Mouse (Mus musculus): ENCODE measurements at regions not wholly inside any gene's neighbourhood (a gene's known extent, or its start where the extent isn't known, plus 50 kb on each side); places are given as distances from the start of the nearest gene placed in this dataset.

DNA sequence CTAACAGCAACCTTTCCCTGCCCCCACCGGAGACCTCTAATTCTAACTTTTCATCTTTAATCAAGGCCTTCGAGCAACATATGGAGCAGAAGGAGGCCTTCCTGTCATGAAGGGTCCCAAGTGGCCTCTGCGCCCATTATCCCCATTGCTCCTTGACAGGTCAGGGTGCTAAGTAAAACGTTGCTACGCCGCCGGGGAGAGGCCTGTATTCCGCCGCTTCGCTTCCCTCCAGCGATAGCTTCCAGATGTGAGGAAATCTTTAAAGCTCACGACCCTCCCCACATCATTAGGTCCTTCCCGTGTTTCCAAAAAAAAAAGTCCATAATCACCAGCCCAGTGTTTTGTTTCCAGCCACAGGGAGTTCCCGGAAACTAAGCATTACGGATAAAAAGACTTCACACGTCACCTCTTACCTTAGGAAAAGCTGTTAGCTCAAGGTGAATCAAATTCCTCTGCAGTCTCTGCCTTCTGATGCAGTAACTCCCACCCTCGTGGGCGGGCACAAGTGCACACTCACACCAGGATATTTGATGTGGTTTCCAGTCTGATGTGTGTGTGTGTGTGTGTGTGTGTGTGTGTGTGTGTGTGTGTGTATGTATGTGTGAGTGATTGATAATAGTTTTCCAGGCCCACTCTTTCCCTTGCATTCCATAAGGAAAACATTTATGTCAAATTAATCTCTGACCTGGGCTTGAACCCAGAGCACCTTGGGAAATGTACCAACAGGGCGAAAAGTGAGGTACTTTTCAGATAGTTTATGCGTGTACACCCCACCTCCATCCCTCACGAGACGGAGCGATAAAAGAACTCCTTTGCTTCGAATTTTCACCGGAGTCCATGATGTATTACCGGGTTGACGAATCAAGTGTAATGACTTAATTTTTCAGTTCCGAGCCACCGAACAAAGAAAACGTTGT, 107.5 kb downstream of the Gm45692 start:
- H3K4me1 ChIP-seq (replicated peaks) = peaks cover 13% of the 10 kb centered on the region; the same call in 1 of the 2 replicates
- H3K9me3 ChIP-seq = no peaks in the 10 kb centered on the region
- H3K4me3 ChIP-seq = no peak overlapping the region
- H3K27ac ChIP-seq = no peak overlapping the region
- WGBS = 64% methylated on average over 30 of the region's 30 CpGs
- no peaks in the 10 kb centered on the region for H3K36me3 ChIP-seq
- no peaks in the 10 kb centered on the region for H3K27me3 ChIP-seq (ENCODE audit: insufficient read depth, poor library complexity, severe bottlenecking)
- DNase-seq (ENCODE audit: low spot score) = peak; percentile 20

DNA sequence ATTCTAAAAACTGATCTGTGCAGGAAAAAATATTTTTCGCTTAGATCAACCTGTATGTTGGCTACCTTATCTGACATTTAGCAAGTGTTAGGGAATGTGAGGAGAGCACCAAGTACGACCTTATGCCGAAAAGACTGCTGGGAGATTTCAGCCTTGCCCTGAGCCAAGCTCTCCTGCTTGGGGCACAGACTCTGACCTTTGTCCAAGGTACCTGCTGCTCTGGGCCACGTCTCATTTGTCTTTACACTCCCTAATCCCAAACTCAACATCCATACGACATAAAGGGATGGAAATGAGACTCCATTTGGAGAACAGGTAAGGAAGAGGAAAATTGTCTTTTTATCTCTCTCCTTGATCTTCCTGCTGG, 108.2 kb downstream of the Gm45692 start:
- no peaks in the 10 kb centered on the region for H3K9me3 ChIP-seq
- H3K4me3 ChIP-seq = no peak overlapping the region
- peaks cover 13% of the 10 kb centered on the region; the same call in 1 of the 2 replicates for H3K4me1 ChIP-seq (replicated peaks)
- H3K27me3 ChIP-seq (ENCODE audit: insufficient read depth, poor library complexity, severe bottlenecking) = no peaks in the 10 kb centered on the region
- no peak overlapping the region for H3K27ac ChIP-seq
- 63% methylated on average over 5 of the region's 5 CpGs for WGBS
- DNase-seq (ENCODE audit: low spot score) = no peak
- H3K36me3 ChIP-seq = no peaks in the 10 kb centered on the region

DNA sequence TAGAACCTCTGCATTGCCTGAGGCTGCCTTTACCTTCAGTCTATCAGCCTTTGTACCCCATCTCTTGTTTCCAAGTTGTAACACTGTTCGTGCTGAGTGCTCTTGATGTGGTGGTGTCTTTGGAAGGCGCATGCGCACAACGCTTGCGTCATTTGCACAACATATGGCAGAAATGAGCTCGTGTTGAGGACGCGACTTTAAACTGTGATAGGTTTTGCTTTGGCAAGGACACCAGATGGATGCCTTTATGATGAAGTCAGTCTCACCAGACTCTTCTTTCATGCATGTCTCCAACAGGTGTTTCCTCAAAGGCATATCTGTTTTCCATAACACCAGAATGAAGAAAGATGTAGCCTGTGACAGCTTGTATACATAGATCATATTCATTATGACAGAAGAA, 110.2 kb downstream of the Gm45692 start:
- Histone ChIP-seq H3K27ac (no peak overlapping the region), H3K27me3 (ENCODE audit: insufficient read depth, poor library complexity, severe bottlenecking) (no peaks in the 10 kb centered on the region), H3K9me3 (no peaks in the 10 kb centered on the region), H3K4me3 (no peak overlapping the region), H3K4me1 (replicated peaks) (peaks cover 8% of the 10 kb centered on the region; the same call in 1 of the 2 replicates), H3K36me3 (no peaks in the 10 kb centered on the region)
- no peak for DNase-seq (ENCODE audit: low spot score)
- WGBS = 93% methylated on average over 8 of the region's 8 CpGs

DNA sequence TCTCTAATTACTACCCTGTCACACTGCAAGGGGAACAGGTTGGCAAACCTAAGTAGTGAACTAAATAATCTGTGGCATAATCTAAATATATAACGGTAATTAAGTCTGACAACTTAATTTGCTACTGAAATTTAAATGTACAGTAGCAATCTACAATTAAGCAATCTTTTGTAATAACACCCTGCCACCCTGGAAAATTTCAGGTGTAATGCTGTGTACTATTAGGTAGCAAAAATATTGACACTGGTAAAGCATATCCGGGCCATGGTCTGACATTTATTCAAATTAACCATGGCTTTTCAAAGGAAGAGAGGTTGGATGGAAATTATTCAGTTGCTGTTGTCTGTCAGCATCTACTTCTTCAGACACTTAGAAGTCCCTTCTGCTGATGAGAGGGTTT, 119.7 kb downstream of the Gm45692 start:
- WGBS = 94% methylated on average over 2 of the region's 2 CpGs
- no peak for DNase-seq (ENCODE audit: low spot score)

DNA sequence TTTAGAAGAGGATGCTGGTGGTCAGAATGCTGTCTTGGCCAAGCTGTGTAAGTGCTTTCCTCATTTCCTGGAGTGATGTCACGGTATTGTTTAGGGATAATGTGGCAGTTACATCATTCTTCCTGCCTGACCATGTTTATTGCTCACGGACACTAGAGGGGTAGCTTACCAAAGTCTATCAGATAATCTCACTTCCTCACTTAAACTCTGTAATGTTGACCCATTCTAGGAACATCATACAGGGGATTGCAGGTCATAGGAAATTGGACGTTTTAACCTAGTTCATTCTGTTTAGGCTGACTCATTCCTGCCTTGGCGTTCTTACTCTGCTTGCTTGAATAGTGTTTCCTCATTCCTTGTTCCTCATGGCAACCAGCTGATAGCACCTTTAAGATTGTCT, 120.3 kb downstream of the Gm45692 start:
- H3K27me3 ChIP-seq (ENCODE audit: insufficient read depth, poor library complexity, severe bottlenecking) = no peaks in the 10 kb centered on the region
- H3K36me3 ChIP-seq = no peaks in the 10 kb centered on the region
- DNase-seq (ENCODE audit: low spot score) = no peak
- H3K9me3 ChIP-seq = no peaks in the 10 kb centered on the region
- H3K4me1 ChIP-seq (replicated peaks) = no peaks in the 10 kb centered on the region
- WGBS = 81% methylated on average over 4 of the region's 4 CpGs
- no peak overlapping the region for H3K27ac ChIP-seq
- H3K4me3 ChIP-seq = no peak overlapping the region

More for the DNA sequence above, 119.7 kb downstream of the Gm45692 start:
- Histone ChIP-seq H3K9me3 (no peaks in the 10 kb centered on the region), H3K27me3 (ENCODE audit: insufficient read depth, poor library complexity, severe bottlenecking) (no peaks in the 10 kb centered on the region), H3K27ac (no peak overlapping the region), H3K4me3 (no peak overlapping the region), H3K4me1 (replicated peaks) (no peaks in the 10 kb centered on the region), H3K36me3 (no peaks in the 10 kb centered on the region)

DNA sequence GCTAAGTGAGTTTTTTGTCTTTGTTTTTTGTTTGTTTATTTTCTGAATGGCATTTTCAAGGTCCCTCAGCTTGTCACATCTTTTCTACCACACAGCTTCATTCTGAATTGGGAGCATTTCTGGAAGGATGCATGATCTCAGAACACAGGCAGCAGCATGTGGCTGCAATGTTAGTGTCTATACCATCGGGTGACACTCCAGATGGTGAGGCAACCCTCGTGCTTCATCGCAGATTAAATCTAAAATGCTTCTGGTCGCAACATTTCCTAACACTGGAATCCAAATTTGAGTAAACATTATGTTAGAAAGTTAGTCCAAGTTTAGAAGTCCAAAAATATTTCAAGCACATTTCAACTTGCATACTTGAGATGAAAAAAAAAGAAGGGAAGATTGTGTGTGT, 124.4 kb downstream of the Gm45692 start:
- DNase-seq (ENCODE audit: low spot score) = no peak
- WGBS = 89% methylated on average over 4 of the region's 4 CpGs
- no peak overlapping the region for H3K4me3 ChIP-seq

DNA sequence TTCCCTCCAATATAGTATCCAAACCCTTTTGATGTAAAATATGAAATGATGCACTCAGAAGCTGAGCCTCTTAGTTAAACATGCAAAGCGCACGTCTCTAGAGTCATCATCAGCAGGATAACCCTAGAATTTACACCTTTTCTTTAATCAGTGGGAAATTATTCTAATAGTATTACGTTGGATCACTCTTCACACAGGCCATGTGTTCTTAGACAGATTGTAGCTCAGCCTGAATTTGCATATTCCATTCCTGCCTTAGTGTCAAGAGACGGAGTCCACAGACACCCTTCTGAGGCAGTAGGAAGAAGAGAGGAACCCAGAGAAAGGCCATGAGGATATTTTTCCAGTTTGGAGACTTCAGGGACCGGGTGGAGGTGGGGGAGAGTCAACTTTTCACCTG, 125.0 kb downstream of the Gm45692 start:
- DNase-seq (ENCODE audit: low spot score) = no peak
- WGBS = 85% methylated on average over 5 of the region's 5 CpGs
- H3K9me3 ChIP-seq = no peaks in the 10 kb centered on the region
- no peaks in the 10 kb centered on the region for H3K27me3 ChIP-seq (ENCODE audit: insufficient read depth, poor library complexity, severe bottlenecking)
- H3K4me1 ChIP-seq (replicated peaks) = no peaks in the 10 kb centered on the region
- H3K36me3 ChIP-seq = no peaks in the 10 kb centered on the region
- H3K27ac ChIP-seq = no peak overlapping the region
- H3K4me3 ChIP-seq = no peak overlapping the region

More for the DNA sequence above, 124.4 kb downstream of the Gm45692 start:
- Histone ChIP-seq H3K4me1 (replicated peaks) (no peaks in the 10 kb centered on the region), H3K36me3 (no peaks in the 10 kb centered on the region), H3K27me3 (ENCODE audit: insufficient read depth, poor library complexity, severe bottlenecking) (no peaks in the 10 kb centered on the region), H3K27ac (no peak overlapping the region), H3K9me3 (no peaks in the 10 kb centered on the region)

DNA sequence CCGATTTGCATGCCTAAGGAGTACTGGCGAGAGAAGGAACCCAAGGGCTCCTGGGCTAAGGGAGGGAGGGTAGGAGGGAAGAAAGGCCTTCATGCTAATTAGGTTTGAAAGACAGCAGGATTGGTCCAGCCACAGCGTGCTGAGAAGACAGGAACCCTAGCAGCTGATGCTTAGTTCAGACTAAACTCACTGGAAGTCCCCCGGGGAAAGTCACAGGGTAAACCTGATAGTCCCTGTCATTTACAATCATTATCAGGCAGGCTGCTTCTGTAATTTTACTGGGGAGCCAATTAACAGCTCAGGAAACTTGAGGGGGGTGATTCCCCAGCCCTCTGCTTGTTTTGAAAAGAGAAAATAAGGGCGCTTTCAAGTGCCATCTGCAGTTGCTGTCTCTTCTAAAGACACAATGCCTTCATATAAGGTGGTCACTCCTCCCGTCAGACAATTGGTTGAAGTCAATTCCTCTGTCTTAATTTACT, 135.9 kb downstream of the Gm45692 start:
- Histone ChIP-seq H3K9me3 (peaks cover 17% of the 10 kb centered on the region), H3K4me1 (replicated peaks) (peaks cover 9% of the 10 kb centered on the region), H3K27me3 (ENCODE audit: insufficient read depth, poor library complexity, severe bottlenecking) (no peaks in the 10 kb centered on the region), H3K36me3 (no peaks in the 10 kb centered on the region), H3K4me3 (no peak overlapping the region), H3K27ac (peak overlapping the region; percentile 40; the same call in 1 of the 2 replicates)
- DNase-seq (ENCODE audit: low spot score) = peak; percentile 44
- 4% methylated on average over 6 of the region's 6 CpGs for WGBS

DNA sequence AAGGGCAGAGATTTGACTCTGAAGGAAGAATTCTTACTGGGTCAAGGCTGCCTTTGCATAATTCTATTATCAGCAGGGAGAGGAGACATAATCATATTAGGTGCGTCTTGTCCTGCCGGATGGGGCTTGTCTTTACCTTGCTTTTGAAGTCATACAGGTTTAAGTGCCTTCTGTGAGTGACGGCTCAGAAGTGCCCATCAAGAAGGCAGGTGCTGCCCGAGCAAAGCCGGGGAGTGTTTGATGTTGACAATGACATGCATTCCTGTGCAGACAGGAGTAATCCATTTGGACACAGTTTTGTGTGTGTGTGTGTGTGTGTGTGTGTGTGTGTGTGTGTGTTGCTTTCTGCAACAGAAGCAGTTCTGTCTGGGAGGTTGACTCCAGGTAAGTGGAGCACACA, 141.0 kb downstream of the Gm45692 start:
- Histone ChIP-seq H3K4me3 (no peak overlapping the region), H3K27ac (no peak overlapping the region), H3K36me3 (no peaks in the 10 kb centered on the region), H3K9me3 (0 out of 2 replicates have a peak, but pooled peaks cover 3% of the 10 kb centered on the region), H3K27me3 (ENCODE audit: insufficient read depth, poor library complexity, severe bottlenecking) (no peaks in the 10 kb centered on the region), H3K4me1 (replicated peaks) (peaks cover 12% of the 10 kb centered on the region)
- 66% methylated on average over 5 of the region's 5 CpGs for WGBS
- DNase-seq (ENCODE audit: low spot score) = no peak

DNA sequence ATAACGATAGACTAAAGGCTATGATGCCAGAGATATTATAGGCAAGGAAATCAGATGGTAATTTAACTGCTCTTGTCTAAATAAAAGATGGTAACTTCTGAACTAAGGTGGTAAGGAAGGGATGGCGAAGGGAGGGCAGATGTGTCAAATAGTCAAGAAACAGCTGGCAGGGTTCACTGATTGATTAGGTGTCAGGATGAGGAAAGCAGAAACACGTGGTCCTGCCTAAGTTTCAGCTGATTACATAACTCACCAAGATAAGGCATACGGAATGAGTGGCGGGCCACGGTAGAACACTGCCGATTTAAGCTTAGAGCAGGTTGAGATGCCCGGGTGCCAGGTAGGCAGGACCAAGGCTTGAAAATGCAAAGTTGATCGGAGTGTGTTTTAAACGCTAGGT, 143.2 kb downstream of the Gm45692 start:
- H3K27me3 ChIP-seq (ENCODE audit: insufficient read depth, poor library complexity, severe bottlenecking) = no peaks in the 10 kb centered on the region
- H3K36me3 ChIP-seq = no peaks in the 10 kb centered on the region
- H3K4me1 ChIP-seq (replicated peaks) = peaks cover 23% of the 10 kb centered on the region
- no peaks in the 10 kb centered on the region for H3K9me3 ChIP-seq
- no peak for DNase-seq (ENCODE audit: low spot score)
- H3K27ac ChIP-seq = no peak overlapping the region
- no peak overlapping the region for H3K4me3 ChIP-seq
- 92% methylated on average over 10 of the region's 10 CpGs for WGBS

DNA sequence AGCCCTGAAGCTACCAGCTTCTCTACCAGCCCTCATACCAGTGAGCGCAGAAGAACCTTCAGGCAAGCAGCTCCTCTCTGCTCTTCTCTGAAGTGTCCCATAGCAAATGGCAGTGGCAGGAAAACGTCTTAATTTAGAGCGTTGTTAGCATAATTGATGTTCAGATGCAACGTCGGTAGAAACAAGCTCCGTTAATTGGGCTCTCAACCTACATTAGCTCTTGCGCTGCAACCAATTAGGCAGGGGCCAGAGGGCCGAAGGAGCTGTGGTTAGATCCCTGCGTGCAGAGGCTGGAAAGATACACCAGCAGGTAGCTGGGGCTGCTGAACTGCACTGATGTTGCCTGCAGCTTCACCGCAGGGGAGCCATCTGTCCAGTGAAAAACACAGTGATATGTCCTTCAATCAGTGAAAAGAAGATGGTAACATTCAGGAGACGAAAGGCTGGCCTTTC, 145.6 kb downstream of the Gm45692 start:
- no peak for DNase-seq (ENCODE audit: low spot score)
- H3K36me3 ChIP-seq = no peaks in the 10 kb centered on the region
- 34% methylated on average over 11 of the region's 11 CpGs for WGBS
- peak overlapping the region; percentile 66 for H3K27ac ChIP-seq
- no peaks in the 10 kb centered on the region for H3K9me3 ChIP-seq
- peaks cover 39% of the 10 kb centered on the region for H3K4me1 ChIP-seq (replicated peaks)
- H3K27me3 ChIP-seq (ENCODE audit: insufficient read depth, poor library complexity, severe bottlenecking) = no peaks in the 10 kb centered on the region
- H3K4me3 ChIP-seq = no peak overlapping the region

DNA sequence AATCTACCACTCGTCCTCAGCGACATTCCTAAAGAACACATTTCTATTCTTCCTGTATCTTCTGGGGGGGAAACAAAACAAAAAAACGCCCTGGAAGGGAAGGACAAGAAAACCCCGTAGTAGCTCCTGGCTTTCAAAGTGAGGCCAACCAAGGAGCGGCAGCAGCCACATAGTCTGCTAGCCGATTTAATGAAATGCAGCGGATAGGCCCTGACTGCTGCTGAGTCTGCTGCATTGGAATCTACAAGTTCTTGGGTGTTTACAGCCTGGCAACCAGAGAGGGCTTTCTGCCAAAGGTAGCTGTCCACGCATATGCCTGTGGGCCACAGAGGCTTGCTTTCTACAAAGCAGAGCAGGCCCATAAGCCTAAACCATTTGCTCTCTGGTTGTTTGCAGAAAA, 146.0 kb downstream of the Gm45692 start:
- 20% methylated on average over 8 of the region's 8 CpGs for WGBS
- Histone ChIP-seq H3K9me3 (no peaks in the 10 kb centered on the region), H3K36me3 (no peaks in the 10 kb centered on the region), H3K27me3 (ENCODE audit: insufficient read depth, poor library complexity, severe bottlenecking) (no peaks in the 10 kb centered on the region; the same call in 1 of the 2 replicates), H3K27ac (peak overlapping the region; percentile 66), H3K4me1 (replicated peaks) (peaks cover 39% of the 10 kb centered on the region), H3K4me3 (no peak overlapping the region)
- DNase-seq (ENCODE audit: low spot score) = peak; percentile 30

DNA sequence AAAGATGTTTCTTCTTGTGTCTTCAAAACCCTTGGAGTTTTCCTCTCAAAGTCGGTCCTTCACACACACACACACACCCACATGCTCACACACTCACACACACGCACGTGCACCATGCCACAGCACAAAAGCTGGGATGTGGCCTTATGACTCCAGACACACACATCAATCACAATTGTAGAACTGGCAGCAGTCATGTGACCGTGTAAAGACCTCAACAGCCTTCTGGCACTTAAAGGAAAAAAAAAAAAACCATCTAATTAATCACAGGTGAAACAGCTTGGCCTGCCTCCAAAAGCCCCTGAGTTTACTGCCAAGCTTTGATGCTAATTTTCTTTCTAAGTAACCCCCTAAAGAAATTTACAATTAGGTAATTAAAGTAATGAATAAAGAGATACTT, 147.1 kb downstream of the Gm45692 start:
- Histone ChIP-seq H3K9me3 (no peaks in the 10 kb centered on the region), H3K4me1 (replicated peaks) (peaks cover 39% of the 10 kb centered on the region), H3K27ac (no peak overlapping the region), H3K36me3 (no peaks in the 10 kb centered on the region), H3K4me3 (no peak overlapping the region), H3K27me3 (ENCODE audit: insufficient read depth, poor library complexity, severe bottlenecking) (no peaks in the 10 kb centered on the region; the same call in 1 of the 2 replicates)
- DNase-seq (ENCODE audit: low spot score) = no peak
- WGBS = 43% methylated on average over 4 of the region's 4 CpGs

Data from hindbrain, embryonic 10.5 days (tissue).